Mouse (Mus musculus) granulocyte monocyte progenitor cell, adult 5-6 weeks (primary cell): Measurements from ENCODE around the gene Nr6a1. TPM values are rescaled to one million over a fixed set of nuclear protein-coding genes. Genes with fewer than 3 reads are reported as not detected.
A peak's percentile ranks its signal among the peaks of the same experiment; 100 is the strongest.

Source experiments
- ATAC-seq: replicated peaks from 2 replicates; pipeline ENCODE4 v1.8.0; 2016; ENCODE audit warnings: mild to moderate bottlenecking, moderate TSS enrichment, inconsistent platforms; ENCODE audit not compliant: poor library complexity, severe bottlenecking
- total RNA-seq, 2 experiments: library from RNA; stranded (forward) in 1 of 2; stranded (reverse) in 1 of 2; fragments of 200-712, 200-1000 nt in 1 of 2; fragments of >200 nt in 1 of 2; fragmentation: Nextera tagmentation in 1 of 2; gene quantifications; 2 replicates each; pipeline ENCODE4 v1.2.3; 2014 to 2017

Gene Nr6a1
- total RNA-seq, 2 experiments from 2014 or later, result 0.11 to 1.3 TPM

GRCm38 (mm10) chr2:38723378-38723777 lies 204.1 kb downstream of the Nr6a1 start:
- ATAC-seq, result no peak

DNA sequence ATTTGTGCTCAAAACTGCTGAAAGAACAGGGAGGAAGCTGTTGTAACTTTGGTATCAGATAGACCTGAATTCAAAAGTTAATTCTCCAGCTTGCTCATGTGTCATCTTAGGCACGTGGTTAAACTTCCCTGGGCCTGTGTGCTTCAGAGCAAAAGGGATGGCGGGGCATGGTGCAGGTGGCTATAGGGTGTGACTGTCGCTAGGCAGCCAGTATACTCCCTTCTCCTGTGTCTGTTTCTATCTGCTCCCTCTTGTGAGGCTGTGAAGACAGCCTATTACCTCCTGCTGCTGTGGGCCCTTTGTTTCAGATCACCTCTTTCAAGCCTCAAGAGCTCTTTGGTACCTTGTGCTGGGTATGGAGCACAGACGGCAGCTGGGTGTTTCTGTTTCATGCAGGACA lies 205.4 kb downstream of the Nr6a1 start:
- ATAC-seq, result no peak

DNA sequence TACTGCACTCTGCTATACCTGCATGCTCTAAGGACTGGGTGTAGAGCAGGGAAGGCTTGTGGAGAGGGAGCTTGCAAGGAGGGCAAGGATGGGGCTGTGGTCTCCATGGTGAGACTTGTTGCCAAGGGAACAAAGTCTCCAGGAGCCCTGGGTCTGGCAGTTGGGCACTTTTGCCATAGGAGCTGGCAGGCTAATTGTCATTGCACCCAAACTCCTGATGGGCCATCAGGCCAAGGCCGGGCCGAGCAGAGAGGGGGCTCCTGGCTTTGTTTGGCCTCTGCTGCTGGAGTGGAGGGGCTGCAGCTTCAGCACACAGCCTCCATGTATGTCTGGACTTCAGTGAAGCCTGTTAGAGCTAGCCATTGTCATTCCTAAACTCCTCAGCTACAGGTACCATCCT lies 206.8 kb downstream of the Nr6a1 start:
- no peak for ATAC-seq

GRCm38 (mm10) chr2:38719354-38719753 lies 208.1 kb downstream of the Nr6a1 start:
- no peak for ATAC-seq

- no peak for ATAC-seq
Measured at GRCm38 (mm10) chr2:38718676-38719075, 208.8 kb downstream of the Nr6a1 start.

GRCm38 (mm10) chr2:38717436-38717835 lies 210.1 kb downstream of the Nr6a1 start:
- no peak for ATAC-seq

DNA sequence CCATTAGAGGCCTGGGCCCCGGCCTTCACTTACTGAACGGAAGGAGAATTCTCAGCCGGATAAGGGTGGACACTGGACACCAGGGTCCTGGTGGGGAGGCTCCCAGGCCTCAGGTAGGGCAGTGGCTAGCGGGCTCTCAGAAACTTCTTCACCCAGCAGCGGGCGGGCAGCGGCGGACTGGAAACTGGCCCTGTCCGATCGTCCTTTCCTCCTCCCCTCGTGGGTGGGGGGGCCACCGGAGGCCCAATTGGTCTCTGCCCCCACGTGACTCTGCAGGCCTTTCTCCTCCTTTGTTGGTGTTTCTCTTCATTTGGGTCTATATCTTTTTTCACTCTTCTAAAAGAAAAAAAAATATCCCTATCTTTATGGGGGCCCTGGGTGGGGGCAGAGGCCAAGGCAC lies 213.2 kb downstream of the Nr6a1 start, which contains the start of gene Nr5a1:
Gene Nr5a1 (minus strand): TSS at position 219 of the 400 bp plus-strand sequence.
- no peak for ATAC-seq

GRCm38 (mm10) chr2:38713596-38713995 lies 213.9 kb downstream of the Nr6a1 start:
- no peak for ATAC-seq

DNA sequence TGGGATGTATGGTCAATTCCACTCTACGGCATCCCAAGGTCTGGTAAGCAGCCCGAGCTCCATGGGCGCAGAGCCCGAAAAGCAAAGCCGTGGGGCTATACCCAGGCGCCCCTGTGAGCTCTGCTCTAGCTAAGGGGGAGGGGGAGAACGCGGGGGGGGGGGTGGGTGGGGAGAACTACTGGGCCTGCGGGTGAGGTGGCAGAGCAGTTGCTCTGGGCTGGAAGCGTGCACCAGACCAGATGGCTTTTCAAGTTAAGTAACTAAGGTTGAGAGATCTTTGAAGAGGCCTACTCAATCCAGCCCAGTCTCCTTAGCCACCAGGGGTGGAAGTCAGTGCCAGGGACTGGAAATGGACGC lies 214.7 kb downstream of the Nr6a1 start:
- no peak for ATAC-seq

GRCm38 (mm10) chr2:38712076-38712768 lies 215.3 kb downstream of the Nr6a1 start:
- peak; percentile 15; the same call in 1 of the 2 replicates for ATAC-seq

DNA sequence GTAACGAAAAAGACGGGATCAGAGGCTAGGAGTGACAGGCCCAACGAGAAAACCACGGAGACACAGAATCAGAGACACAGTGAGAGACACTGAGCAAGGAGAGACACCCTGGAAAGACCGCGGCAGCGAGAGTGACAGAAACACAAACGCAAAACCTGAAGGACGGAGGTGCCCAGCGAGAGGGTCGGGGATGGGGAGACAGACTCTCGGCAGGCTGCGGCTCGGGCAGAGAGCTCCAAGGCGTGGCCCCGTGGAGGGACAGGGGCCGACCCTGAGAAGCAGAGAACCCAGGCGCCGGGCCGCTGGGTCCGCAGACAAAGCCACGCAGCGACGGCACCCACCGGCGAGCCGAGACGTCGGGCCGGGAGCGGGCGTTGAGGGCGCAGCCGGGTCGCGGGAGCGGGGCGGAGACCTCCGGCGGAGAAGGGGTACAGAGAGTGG lies 216.0 kb downstream of the Nr6a1 start:
- no peak for ATAC-seq

DNA sequence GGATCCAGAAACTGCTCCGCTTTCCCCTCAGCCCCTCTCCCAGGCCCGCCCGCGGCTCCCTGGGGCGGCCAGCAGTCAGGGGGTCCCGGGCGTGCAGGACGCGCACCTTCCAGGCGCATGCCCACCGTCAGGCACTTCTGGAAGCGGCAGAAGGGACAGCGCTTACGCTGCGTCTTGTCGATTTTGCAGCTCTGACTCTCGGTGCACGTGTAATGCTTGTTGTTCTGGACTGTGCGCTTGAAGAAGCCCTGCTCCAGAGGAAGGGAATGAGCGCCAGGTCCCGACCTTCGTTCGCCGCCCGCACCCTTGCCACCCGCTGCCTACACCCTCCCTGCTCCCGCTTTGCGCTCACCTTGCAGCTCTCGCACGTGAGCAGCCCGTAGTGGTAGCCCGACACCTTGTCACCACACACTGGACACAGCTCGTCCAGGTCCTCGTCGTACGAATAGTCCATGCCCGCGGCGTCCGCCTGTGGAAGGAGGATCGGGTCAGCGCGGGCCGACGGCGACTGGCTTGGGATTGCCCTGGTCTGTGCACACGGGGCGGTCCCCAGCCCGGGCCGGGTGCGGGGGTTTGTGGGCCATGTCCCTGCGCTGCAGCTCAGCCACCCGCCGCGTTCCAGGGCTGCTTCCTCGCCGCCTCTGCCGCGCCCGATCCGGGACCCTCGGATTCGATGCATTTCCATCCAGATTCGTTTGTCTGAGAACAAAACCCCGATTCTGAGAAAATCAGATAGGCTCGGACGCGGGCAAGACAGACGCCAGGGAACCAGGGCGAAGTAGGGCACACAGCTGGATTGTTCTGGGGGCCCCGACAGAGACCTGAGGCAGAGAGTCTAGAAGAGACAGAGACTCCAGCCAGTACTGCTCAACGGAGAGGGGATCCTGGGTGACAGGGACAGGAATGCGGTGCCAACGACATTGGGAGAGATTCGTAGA lies 216.9 kb downstream of the Nr6a1 start:
- 0 out of 2 replicates have a peak, but pooled peaks have one; percentile 9 for ATAC-seq

DNA sequence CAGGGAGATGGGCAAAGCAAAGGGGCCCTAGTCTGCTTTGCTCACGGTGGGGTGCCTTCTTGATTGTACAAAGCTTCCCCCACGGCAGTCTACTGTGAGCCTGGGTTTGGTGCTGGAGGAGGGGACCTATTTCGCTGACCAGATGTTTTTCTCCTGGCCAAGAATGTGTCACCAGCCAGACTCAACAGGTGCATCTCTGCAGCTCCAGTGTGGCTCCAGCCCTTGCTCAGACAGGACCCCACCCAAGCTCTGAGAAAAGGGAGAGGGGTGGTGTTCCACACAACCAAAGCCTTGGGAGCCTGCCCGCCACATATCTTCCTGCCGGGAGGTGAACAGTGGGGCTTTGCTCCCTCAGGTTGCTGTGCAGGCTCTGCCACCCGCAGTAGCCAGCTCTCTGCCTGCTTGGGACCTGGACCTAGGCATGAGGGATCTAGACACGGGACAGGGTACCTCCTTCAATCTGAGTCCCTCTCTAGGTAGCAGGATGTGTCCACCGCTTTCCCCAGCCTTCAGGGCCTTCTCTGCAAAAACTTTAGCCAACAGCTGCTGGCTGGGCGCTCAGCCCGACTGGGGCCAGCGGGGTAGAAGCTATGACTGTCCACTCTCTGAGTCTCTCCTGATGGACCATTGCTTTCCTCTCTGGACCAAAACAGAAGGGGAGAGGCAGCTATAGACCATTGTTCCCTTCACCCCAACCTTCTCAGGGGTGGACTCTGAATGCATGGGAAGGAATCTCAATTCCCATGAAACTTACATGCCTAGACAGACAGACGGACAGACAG lies 218.4 kb downstream of the Nr6a1 start:
- ATAC-seq, result no peak

- ATAC-seq, result no peak
Measured at GRCm38 (mm10) chr2:38706661-38707060, 220.8 kb downstream of the Nr6a1 start.

DNA sequence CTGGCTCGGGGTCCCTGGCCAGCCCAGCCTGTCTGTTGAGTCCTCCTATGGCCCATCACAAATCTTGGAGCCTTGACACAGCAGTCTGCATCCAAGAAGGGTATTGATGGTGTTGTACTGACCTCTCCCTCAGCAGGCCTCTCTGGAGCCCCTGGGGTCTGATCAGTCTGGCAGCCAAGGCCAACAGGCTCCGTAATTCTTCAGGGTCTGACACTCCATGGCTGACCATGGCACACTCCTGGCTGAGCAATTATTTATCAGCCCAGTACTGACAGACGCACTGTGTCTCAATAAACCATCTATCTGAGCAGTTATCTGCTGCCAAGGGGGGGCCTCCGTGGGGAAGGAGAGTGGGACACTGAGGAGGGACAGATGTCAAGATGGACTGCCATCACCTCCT lies 222.5 kb downstream of the Nr6a1 start:
- no peak for ATAC-seq

GRCm38 (mm10) chr2:38704336-38704735 lies 223.2 kb downstream of the Nr6a1 start:
- no peak for ATAC-seq

- no peak for ATAC-seq
Measured at GRCm38 (mm10) chr2:38700177-38700576, 227.3 kb downstream of the Nr6a1 start.

GRCm38 (mm10) chr2:38698623-38699022 lies 228.9 kb downstream of the Nr6a1 start:
- no peak for ATAC-seq

DNA sequence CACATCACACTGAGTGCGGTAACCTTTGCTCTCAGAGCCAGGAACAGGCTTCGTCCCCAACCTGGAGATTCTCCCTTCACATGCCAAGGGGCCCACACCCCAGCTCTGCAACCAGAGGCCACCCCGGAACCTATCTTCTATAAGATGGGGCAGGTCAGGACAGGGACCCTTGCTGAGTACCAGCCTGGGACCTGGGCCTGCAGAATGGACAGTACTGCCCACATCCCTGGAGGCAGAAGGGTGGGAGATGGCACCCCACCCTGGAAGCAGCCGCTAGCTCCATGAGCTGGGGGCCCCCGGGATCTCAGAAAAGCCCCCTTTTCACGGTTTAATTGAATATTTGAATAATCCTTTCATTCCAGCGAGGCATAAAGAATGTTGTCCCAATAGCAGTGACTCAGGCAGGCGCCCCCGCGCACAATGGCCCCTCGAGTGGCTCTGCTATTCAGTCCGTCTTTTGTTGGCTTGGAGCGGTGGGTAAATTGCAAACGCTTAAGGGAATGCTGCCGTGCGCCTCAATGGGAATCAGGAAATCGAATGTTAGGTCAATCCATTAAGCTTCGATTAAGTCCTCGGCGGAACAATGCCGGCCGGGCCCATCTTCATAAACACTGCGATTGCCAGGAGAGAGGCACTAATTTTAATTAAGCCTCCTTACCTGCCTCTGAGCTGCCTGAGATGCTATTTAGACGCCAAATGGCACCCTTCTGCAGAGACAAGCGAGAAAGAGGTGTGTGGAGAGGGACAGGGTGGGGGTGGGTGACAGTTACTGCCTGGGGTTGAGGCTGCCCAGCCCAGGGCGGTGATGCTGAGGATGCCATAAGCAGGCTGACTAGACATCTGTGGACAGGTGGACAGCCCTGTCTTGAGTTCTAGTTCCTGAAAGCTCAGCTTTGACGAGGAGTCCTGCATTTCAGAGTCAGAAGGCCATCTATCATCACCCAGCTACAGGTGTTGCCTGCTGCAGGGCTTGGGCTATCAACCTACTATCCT lies 230.1 kb downstream of the Nr6a1 start:
- no peak for ATAC-seq
